Mouse (Mus musculus) intestine, embryonic 15.5 days (tissue): ENCODE data around the gene Sox18. TPM values are rescaled to one million over a fixed set of nuclear protein-coding genes. Genes with fewer than 3 reads are reported as not detected.

Source experiments
- ATAC-seq: fragments of 200-750 bp; cut with Nextera tagmentation; 2 replicates; pipeline ENCODE4 v1.8.0; 2017; ENCODE audit warnings: moderate TSS enrichment, moderate library complexity
- H3K27ac ChIP-seq: fragments of 300-500 bp; sonication (generic); 2 replicates; pipeline ENCODE4 v1.5.1; 2015; ENCODE audit warnings: mild to moderate bottlenecking, inconsistent platforms
- H3K27me3 ChIP-seq: fragments of 300-500 bp; sonication (generic); replicated peaks from 2 replicates; pipeline ENCODE4 v1.6.1; 2015; ENCODE audit warnings: inconsistent platforms
- H3K36me3 ChIP-seq: fragments of 300-500 bp; sonication (generic); 2 replicates; pipeline ENCODE4 v1.6.1; 2015; ENCODE audit warnings: inconsistent platforms
- H3K4me1 ChIP-seq: fragments of 300-500 bp; sonication (generic); replicated peaks from 2 replicates; pipeline ENCODE4 v1.6.1; 2015; ENCODE audit warnings: inconsistent platforms
- H3K4me2 ChIP-seq: fragments of 300-500 bp; sonication (generic); replicated peaks from 2 replicates; pipeline ENCODE4 v1.6.1; 2015; ENCODE audit warnings: mild to moderate bottlenecking, inconsistent platforms
- H3K4me3 ChIP-seq: fragments of 300-500 bp; sonication (generic); replicated peaks from 2 replicates; pipeline ENCODE4 v1.5.1; 2015; ENCODE audit warnings: inconsistent platforms
- H3K9ac ChIP-seq: fragments of 300-500 bp; sonication (generic); 2 replicates; pipeline ENCODE4 v1.6.1; 2015; ENCODE audit warnings: inconsistent platforms
- H3K9me3 ChIP-seq: fragments of 300-500 bp; sonication (generic); 2 replicates; pipeline ENCODE4 v1.6.1; 2016; ENCODE audit warnings: inconsistent platforms
- WGBS: fragments of 180-500 bp; shearing (Covaris S2); methylation state at CpG from one replicate; pipeline ENCODE4 v1.1.7; 2015; 5-methylcytosine and 5-hydroxymethylcytosine counted together
- polyA plus RNA-seq: library from polyadenylated mRNA; unstranded; fragments of >200 nt; fragmentation: Nextera tagmentation; extraction: Ambion mirVana; gene quantifications from 2 replicates; pipeline ENCODE4 v1.2.1, GENCODE M21; 2015

The Sox18 gene
- polyA plus RNA-seq, 1 experiment from 2014 or later = 28.0 TPM

DNA sequence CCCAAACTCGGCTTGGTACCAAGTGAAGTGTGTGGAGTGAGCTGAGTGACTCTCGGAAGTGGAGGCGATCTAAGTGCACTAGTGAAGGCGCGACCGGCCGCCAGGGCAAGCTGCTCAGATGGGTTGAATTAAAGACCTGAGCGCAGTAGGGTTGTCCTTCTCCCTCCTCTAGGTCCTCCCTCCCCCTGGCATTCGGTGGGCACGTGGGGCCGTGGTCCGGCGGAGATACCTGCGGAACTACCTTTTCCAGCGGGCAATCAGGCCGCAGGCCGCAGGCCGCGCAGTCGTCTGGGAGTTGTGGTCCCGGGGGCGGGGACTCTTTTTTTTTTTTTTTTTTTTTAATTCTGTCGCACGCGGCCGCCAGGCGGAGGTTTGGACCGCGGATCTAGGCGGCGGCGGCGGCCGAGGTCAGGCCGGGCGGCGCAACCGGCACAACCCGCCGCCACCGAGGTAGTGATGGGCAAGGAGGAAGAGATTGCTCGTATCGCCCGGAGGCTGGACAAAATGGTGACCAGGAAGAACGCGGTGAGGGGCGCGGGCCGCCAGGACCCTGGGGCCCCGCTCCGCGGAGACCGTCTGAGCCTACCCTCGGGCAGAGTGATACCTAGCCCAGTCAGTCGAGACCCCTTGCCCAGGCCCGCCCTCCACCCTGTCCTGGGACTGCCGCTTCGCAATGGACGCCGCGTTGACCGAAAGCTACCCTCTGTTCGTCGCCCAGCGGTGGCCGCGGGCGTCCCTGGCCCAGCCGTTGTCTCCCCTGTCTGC is 8.7 kb upstream of the Sox18 start, which contains the start of gene Tcea2:
Gene Tcea2, plus strand, starts transcription at position 360 of the 765 bp plus-strand sequence.
- Histone ChIP-seq H3K4me3 (peak within 1 kb of the TSS; percentile 71), H3K9ac (peak within 1 kb of the TSS; percentile 83), H3K27ac (peak within 1 kb of the TSS; percentile 38; the same call in 1 of the 2 replicates), H3K4me2 (peak within 1 kb of the TSS; percentile 93), H3K4me1 (peaks cover 14% of the 10 kb centered on the region; the same call in 1 of the 2 replicates), H3K36me3 (no peaks in the 10 kb centered on the region), H3K9me3 (no peaks in the 10 kb centered on the region), H3K27me3 (peaks cover 5% of the 10 kb centered on the region; the same call in 1 of the 2 replicates)
- WGBS = under 1% methylated on average over 56 of the region's 69 CpGs
- ATAC-seq = peak; percentile 70

DNA sequence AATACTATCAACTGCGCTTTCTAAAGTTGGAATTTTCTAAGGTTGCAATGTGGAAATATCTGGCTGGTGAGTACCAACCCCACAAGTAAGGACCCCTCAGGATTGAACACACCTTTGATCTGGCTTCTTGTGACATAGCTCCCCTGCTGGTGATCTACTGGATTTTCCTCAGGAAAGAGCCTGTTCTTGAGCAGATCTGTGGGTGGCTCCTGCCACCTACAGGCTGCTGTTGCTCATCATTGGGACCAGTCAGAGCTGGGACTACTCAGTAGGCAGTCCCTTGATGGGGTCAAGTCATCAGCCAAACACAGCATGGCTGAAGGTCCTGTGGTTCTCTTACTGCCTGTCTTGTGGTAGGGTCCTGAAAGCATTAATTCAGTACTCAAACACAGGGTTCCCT is 7.3 kb upstream of the Sox18 start:
- peaks cover 14% of the 10 kb centered on the region; the same call in 1 of the 2 replicates for H3K4me1 ChIP-seq
- H3K27me3 ChIP-seq = peaks cover 16% of the 10 kb centered on the region
- WGBS = 45% methylated on average over 1 of the region's 1 CpGs
- no peak overlapping the region for H3K27ac ChIP-seq
- no peak overlapping the region for H3K4me3 ChIP-seq
- H3K9ac ChIP-seq = no peak overlapping the region
- ATAC-seq = peak; percentile 76
- H3K4me2 ChIP-seq = no peak overlapping the region
- H3K9me3 ChIP-seq = no peaks in the 10 kb centered on the region
- H3K36me3 ChIP-seq = no peaks in the 10 kb centered on the region

DNA sequence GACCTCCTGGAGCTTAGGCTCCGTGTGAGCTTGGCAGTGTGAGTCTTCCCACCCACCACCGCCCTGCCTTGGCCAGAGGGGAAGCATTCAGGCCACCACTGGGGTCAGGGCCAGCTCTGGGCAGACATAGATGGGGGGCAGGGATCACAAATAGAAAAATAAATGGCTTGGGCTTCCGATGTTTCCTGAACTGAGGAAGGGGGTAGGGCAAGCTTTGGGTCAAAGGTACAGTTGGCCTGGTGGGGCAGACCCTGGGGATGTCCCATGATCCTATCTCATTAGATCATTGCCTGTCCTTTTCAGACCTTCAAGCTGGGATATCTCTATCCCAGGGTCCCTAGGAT is 6.3 kb upstream of the Sox18 start:
- Histone ChIP-seq H3K9me3 (no peaks in the 10 kb centered on the region), H3K9ac (no peak overlapping the region), H3K27me3 (peaks cover 26% of the 10 kb centered on the region), H3K4me3 (no peak overlapping the region), H3K27ac (0 out of 2 replicates have a peak overlapping the region, but pooled peaks have one; percentile 20), H3K4me2 (no peak overlapping the region), H3K36me3 (no peaks in the 10 kb centered on the region), H3K4me1 (peaks cover 14% of the 10 kb centered on the region; the same call in 1 of the 2 replicates)
- 51% methylated on average over 3 of the region's 3 CpGs for WGBS
- no peak for ATAC-seq

DNA sequence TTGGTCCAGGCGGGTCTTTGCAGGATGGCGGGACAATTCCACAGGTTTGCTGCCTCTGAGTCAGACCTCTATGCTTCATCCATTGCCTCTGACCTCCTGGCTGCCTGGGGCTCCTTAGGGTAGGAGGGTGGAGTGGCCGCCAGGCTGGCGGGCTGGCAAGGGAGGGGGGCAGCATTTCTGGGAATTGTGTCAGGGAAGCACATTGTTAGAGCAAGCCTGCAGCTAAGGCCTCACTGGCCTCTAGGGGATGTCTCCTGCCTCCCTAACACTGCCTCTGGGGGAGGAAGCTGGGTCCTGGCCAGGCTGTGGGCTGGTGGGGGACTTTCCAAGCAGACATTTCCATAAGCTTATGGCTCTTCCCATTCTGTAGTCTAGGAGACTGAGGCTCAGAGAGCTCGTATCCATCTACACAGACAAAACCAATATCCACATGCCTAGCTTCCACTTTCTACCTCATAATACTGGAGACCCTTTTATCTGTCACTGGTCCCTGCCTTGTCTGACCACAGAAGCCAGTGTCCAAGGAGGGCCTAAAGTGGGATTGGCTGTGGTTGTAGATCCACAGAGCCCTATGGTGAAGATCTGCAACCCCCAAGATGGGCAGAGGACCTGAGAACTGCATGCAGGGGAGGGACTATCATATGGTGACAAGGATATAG is 5.8 kb upstream of the Sox18 start:
- Histone ChIP-seq H3K9me3 (no peaks in the 10 kb centered on the region), H3K36me3 (no peaks in the 10 kb centered on the region), H3K4me1 (peaks cover 14% of the 10 kb centered on the region; the same call in 1 of the 2 replicates), H3K27ac (0 out of 2 replicates have a peak overlapping the region, but pooled peaks have one; percentile 20), H3K9ac (no peak overlapping the region), H3K27me3 (peaks cover 31% of the 10 kb centered on the region), H3K4me2 (no peak overlapping the region), H3K4me3 (no peak overlapping the region)
- WGBS = 66% methylated on average over 5 of the region's 5 CpGs
- ATAC-seq = no peak

DNA sequence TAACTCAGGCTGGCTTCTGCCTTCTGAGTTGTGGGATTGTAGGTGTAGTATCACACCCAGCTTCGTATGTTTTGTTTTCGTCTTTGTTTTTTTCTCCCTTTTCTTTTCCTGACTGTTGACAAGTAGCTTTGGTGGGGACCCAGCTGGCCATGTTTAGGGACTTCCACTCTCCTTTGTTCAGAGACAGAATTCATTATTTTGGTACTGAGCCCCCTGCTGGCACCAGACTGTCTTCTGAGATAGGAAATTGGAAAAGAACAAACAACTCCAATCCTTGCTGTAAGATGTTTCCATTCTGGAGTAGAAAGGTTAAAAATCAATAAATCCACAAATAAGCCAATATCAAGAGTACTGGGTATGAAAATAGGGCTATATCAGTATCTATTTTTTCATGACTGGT is 5.0 kb upstream of the Sox18 start:
- ATAC-seq = no peak
- Histone ChIP-seq H3K4me3 (no peak overlapping the region), H3K27ac (no peak overlapping the region), H3K4me2 (no peak overlapping the region), H3K4me1 (peaks cover 16% of the 10 kb centered on the region), H3K9ac (no peak overlapping the region), H3K27me3 (peaks cover 39% of the 10 kb centered on the region), H3K9me3 (no peaks in the 10 kb centered on the region), H3K36me3 (no peaks in the 10 kb centered on the region)
- 59% methylated on average over 2 of the region's 2 CpGs for WGBS

DNA sequence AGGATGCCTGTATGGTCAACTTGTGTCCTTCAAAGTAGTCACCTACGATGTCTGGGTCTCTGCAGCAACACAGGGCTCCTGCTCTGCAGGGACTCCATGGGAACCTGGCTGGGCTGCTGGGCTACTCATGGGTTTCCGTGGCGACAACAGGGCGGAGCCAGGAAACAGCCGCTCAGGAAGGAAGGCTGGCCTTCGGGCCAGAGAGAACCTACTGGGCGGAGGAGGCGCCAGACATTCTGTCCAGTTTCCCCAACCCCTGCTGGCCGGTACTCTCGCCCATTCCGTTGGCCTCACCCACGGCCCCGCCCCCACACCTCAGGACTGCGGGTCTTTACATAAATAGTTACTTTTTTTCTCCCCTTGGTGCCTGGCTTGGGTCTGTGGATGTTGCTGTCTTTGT is 4.0 kb upstream of the Sox18 start:
- WGBS = 3% methylated on average over 14 of the region's 14 CpGs
- H3K27me3 ChIP-seq = peaks cover 44% of the 10 kb centered on the region
- no peak overlapping the region for H3K27ac ChIP-seq
- peak overlapping the region; percentile 45 for H3K4me2 ChIP-seq
- no peak overlapping the region for H3K9ac ChIP-seq
- no peak overlapping the region for H3K4me3 ChIP-seq
- no peaks in the 10 kb centered on the region for H3K9me3 ChIP-seq
- ATAC-seq = no peak
- no peaks in the 10 kb centered on the region for H3K36me3 ChIP-seq
- H3K4me1 ChIP-seq = peaks cover 22% of the 10 kb centered on the region

DNA sequence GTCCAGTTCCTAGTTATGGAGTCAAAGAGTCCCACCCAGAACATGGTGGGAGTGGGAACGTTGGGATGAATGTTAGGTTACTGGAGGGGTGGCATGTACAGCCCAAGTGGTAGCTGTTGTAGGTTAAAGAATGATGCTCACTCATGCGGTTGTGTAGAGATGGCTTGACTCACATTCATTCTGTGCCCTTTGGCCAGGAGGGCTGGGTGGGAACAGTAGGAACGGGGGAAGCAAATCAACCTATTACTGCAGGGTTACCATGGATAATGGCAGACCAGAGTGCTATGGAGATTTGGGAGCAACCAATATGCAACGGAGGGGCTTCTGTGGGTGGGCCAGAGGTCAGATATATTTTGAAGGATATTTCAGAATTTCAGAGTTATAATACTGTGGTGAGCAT is 3.5 kb upstream of the Sox18 start:
- WGBS = 77% methylated on average over 4 of the region's 4 CpGs
- H3K4me3 ChIP-seq = no peak overlapping the region
- no peak overlapping the region for H3K27ac ChIP-seq
- H3K4me1 ChIP-seq = peaks cover 24% of the 10 kb centered on the region
- no peaks in the 10 kb centered on the region for H3K36me3 ChIP-seq
- no peak for ATAC-seq
- H3K9ac ChIP-seq = no peak overlapping the region
- H3K9me3 ChIP-seq = no peaks in the 10 kb centered on the region
- H3K4me2 ChIP-seq = no peak overlapping the region
- H3K27me3 ChIP-seq = peaks cover 49% of the 10 kb centered on the region

DNA sequence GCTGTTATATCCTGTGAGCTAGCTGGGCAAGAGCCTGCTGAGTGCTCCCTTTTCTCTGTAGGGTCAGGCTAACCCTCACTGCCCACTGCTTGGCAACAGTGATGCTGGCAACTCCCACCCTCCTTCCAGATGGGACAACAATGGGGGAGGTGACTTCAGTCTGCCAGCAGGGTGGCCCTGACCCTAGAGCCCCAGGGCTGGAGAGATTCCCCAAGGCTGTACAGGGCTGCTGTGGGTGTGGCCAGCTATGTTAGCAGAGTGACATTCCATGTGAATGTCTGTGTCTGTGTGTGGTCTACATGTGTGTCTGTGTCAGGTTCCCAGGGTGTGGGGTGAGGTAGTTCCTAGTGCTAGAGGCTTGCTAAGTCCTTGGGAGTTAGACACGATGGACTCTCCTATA is 2.1 kb upstream of the Sox18 start:
- Histone ChIP-seq H3K4me1 (peaks cover 19% of the 10 kb centered on the region), H3K36me3 (no peaks in the 10 kb centered on the region), H3K27ac (no peak overlapping the region), H3K4me3 (no peak overlapping the region), H3K9me3 (no peaks in the 10 kb centered on the region), H3K27me3 (peaks cover 61% of the 10 kb centered on the region), H3K9ac (no peak overlapping the region), H3K4me2 (no peak overlapping the region)
- 41% methylated on average over 1 of the region's 1 CpGs for WGBS
- no peak for ATAC-seq

DNA sequence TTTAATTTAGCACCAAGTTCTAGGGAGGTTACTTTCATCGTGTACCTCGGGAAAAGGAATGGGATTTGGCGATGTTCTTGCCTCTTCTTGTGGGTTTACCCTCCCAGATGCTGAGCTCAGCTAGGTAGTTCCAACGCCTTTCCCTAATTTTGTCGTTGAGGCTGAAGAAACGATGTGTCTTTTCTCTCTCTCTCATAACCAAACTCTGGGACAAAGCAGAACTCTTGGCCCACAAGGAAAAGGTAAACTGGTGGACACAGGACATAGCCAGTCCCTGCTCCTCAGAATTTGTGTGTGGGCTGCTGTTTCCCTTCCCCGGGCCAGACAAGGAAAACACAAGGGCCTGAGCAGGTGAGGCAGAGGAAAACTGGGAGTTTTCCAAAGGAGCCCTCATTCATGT is 544 bp upstream of the Sox18 start:
- H3K4me2 ChIP-seq = peak overlapping the region; percentile 75; the same call in 1 of the 2 replicates
- H3K4me3 ChIP-seq = peak overlapping the region; percentile 43; the same call in 1 of the 2 replicates

DNA sequence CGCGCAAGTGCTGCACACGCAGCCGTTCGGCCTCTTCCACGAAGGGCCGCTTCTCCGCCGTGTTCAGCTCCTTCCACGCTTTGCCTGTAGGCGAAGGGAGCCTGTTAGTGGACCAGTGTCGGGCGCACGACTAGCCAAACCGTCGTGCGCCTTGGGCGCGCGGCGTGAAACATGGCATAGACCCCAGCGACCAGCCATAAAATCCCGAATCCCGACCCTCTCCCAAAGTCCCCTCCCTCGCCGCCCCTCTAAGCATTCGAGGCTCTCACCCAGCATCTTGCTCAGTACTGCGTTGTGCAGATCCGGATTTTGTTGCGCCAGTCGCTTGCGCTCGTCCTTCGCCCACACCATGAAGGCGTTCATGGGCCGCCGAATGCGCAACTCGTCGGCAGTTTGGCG is 528 bp downstream of the Sox18 start:
- no peak overlapping the region for H3K27ac ChIP-seq
- under 1% methylated on average over 41 of the region's 41 CpGs for WGBS
- no peaks in the 10 kb centered on the region for H3K36me3 ChIP-seq
- H3K9ac ChIP-seq = peak overlapping the region; percentile 32
- peak overlapping the region; percentile 75 for H3K4me2 ChIP-seq
- H3K4me3 ChIP-seq = peak overlapping the region; percentile 43
- H3K4me1 ChIP-seq = peaks cover 19% of the 10 kb centered on the region
- H3K27me3 ChIP-seq = peaks cover 74% of the 10 kb centered on the region
- H3K9me3 ChIP-seq = no peaks in the 10 kb centered on the region
- ATAC-seq = no peak

More for the DNA sequence above, 544 bp upstream of the Sox18 start:
- peaks cover 19% of the 10 kb centered on the region for H3K4me1 ChIP-seq
- H3K36me3 ChIP-seq = no peaks in the 10 kb centered on the region
- H3K27ac ChIP-seq = no peak overlapping the region
- no peak overlapping the region for H3K9ac ChIP-seq
- peaks cover 72% of the 10 kb centered on the region for H3K27me3 ChIP-seq
- H3K9me3 ChIP-seq = no peaks in the 10 kb centered on the region
- ATAC-seq = no peak
- WGBS = 32% methylated on average over 7 of the region's 7 CpGs

DNA sequence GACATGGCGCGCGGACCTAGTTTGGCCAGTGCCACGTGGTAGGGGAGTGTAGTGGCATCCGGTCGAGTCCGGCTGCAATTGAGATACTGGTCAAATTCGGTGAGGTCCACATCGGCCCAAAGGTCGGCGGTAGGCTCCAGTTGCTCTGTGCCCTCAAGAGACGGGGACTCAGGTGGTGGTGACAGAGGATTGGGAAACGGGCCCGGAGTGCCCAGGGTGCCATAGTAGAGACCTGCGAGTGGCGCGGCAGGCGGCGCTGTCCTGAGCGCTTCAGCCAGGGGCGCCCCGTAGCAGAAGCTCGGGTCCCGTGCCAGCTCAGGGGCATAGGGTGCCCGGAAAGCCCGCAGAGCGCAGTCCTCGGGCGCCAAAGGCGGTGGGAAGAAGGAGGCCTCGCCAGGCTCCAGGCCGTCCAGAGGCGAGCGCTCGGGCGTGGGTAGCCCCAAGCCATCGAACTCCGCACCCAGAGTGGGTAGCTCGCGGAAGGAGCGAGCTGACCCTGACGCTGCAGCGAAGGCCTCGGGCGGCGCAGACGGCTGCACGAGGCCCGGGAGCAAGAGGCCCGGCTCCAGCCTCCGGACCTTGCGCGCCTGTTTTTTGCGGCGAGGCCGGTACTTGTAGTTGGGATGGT is 1.0 kb downstream of the Sox18 start:
- WGBS = 5% methylated on average over 56 of the region's 56 CpGs

DNA sequence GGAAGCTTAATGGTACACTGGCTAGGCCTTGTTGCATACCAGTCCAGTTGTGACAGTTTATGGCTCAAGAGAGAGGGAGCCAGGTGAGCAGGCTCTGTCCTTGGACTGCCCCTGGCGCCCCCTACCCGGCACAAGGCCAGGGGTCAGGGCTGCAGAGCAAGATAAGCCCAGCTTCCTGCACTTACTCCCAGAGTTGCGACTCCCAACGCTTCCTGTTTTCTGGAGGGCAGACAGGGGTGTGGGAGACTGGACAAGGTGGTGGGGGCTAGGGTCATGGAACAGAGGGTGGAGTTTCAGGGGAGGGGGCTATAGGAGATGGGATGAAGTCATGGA is 8.2 kb downstream of the Sox18 start:
- H3K27me3 ChIP-seq = peaks cover 11% of the 10 kb centered on the region
- WGBS = 16% methylated on average over 4 of the region's 4 CpGs
- no peak overlapping the region for H3K9ac ChIP-seq
- no peaks in the 10 kb centered on the region for H3K9me3 ChIP-seq
- H3K4me3 ChIP-seq = no peak overlapping the region
- H3K36me3 ChIP-seq = no peaks in the 10 kb centered on the region
- peak overlapping the region; percentile 4; the same call in 1 of the 2 replicates for H3K27ac ChIP-seq
- H3K4me1 ChIP-seq = no peaks in the 10 kb centered on the region; the same call in 1 of the 2 replicates
- ATAC-seq = no peak
- no peak overlapping the region for H3K4me2 ChIP-seq

More for the DNA sequence above, 1.0 kb downstream of the Sox18 start:
- Histone ChIP-seq H3K4me3 (peak overlapping the region; percentile 43), H3K9ac (peak overlapping the region; percentile 32), H3K27ac (no peak overlapping the region), H3K36me3 (no peaks in the 10 kb centered on the region), H3K27me3 (peaks cover 74% of the 10 kb centered on the region), H3K4me2 (peak overlapping the region; percentile 75), H3K4me1 (peaks cover 15% of the 10 kb centered on the region), H3K9me3 (no peaks in the 10 kb centered on the region)
- ATAC-seq = no peak
